Mouse (Mus musculus) CH12.LX (cell line): ENCODE results near the gene Fscn1. TPM values are rescaled to one million over a fixed set of nuclear protein-coding genes. Genes with fewer than 3 reads are reported as not detected.

Experiments
- DNase-seq: peaks from one replicate; pipeline ENCODE4 v3.0.0-alpha.2; 2013; ENCODE audit errors: extremely low read depth
- H3K27ac ChIP-seq: 2 replicates; pipeline ENCODE4 v1.5.1; 2012; ENCODE audit warnings: low read depth, mild to moderate bottlenecking, control low read depth, moderate library complexity; ENCODE audit not compliant: insufficient read depth
- H3K27me3 ChIP-seq: replicated peaks from 2 replicates; pipeline ENCODE3; 2012; ENCODE audit warnings: inconsistent platforms
- H3K36me3 ChIP-seq, 2 experiments: replicated peaks in 1 of 2; 2 replicates each; pipeline versions ENCODE3 to v1.6.1; 2012; ENCODE audit warnings: inconsistent platforms in 1 of 2, low read length in 1 of 2, mild to moderate bottlenecking in 1 of 2, mixed read lengths in 1 of 2, moderate library complexity in 1 of 2; ENCODE audit not compliant: control insufficient read depth in 1 of 2, insufficient read depth in 1 of 2
- H3K4me1 ChIP-seq, 2 experiments: 2 replicates each; pipeline ENCODE4 v1.6.1; 2012; ENCODE audit warnings: inconsistent platforms in 1 of 2, moderate library complexity in 1 of 2; ENCODE audit not compliant: insufficient read depth in 2 of 2, control insufficient read depth in 1 of 2
- H3K4me2 ChIP-seq: 2 replicates; pipeline ENCODE4 v1.6.1; 2012; ENCODE audit warnings: low read depth, mild to moderate bottlenecking, control low read depth; ENCODE audit not compliant: poor library complexity, insufficient read depth, severe bottlenecking
- H3K4me3 ChIP-seq, 3 experiments: fragments of 150-350 bp in 1 of 3; sonication (generic) in 1 of 3; replicated peaks in 1 of 3; 2 replicates each; pipeline versions ENCODE3 to v1.5.1; 2011 to 2012; ENCODE audit warnings: low read depth in 2 of 3, low read length in 2 of 3, mild to moderate bottlenecking in 2 of 3, moderate library complexity in 2 of 3, control low read depth in 1 of 3, improper control_type of control experiment in 1 of 3, inconsistent platforms in 1 of 3, mixed read lengths in 1 of 3; ENCODE audit not compliant: poor library complexity in 1 of 3
- H3K79me2 ChIP-seq: replicated peaks from 2 replicates; pipeline ENCODE4 v1.6.1; 2012; ENCODE audit warnings: mild to moderate bottlenecking, moderate library complexity; ENCODE audit not compliant: control insufficient read depth, poor library complexity, insufficient read depth, severe bottlenecking; ENCODE audit errors: extremely low read depth
- H3K9ac ChIP-seq: 2 replicates; pipeline ENCODE4 v1.6.1; 2012; ENCODE audit warnings: low read depth, mild to moderate bottlenecking, control low read depth, moderate library complexity; ENCODE audit not compliant: insufficient read depth
- H3K9me3 ChIP-seq: replicated peaks from 2 replicates; pipeline ENCODE3; 2012; ENCODE audit warnings: low read length, inconsistent platforms, mixed read lengths
- BHLHE40 ChIP-seq: IDR thresholded peaks from 2 replicates; pipeline ENCODE4 v1.6.1; 2011; ENCODE audit warnings: mild to moderate bottlenecking, low read depth, low read length, improper control_type of control experiment
- CHD2 ChIP-seq: IDR thresholded peaks from 2 replicates; pipeline ENCODE4 v1.6.1; 2011; ENCODE audit warnings: low read length, improper control_type of control experiment
- CTCF ChIP-seq, 2 experiments: IDR thresholded peaks in 1 of 2; conservative IDR thresholded peaks in 1 of 2; 2 replicates each; pipeline ENCODE4 v1.5.1; 2011 to 2012; ENCODE audit warnings: low read depth in 2 of 2, low read length in 2 of 2, improper control_type of control experiment in 1 of 2, inconsistent platforms in 1 of 2, mild to moderate bottlenecking in 1 of 2, moderate library complexity in 1 of 2
- E2F4 ChIP-seq: IDR thresholded peaks from 2 replicates; pipeline ENCODE4 v1.6.1; 2011; ENCODE audit warnings: low read depth, low read length, improper control_type of control experiment; ENCODE audit not compliant: insufficient replicate concordance
- ELF1 ChIP-seq: IDR thresholded peaks from 2 replicates; pipeline ENCODE4 v1.6.1; 2014; ENCODE audit warnings: low read depth, mild to moderate bottlenecking, inconsistent platforms, low read length, improper control_type of control experiment
- EP300 ChIP-seq: IDR thresholded peaks from 2 replicates; pipeline ENCODE4 v1.6.1; 2011; ENCODE audit warnings: low read length, improper control_type of control experiment
- ETS1 ChIP-seq: conservative IDR thresholded peaks from 2 replicates; pipeline ENCODE4 v1.6.1; 2012; ENCODE audit warnings: low read depth, mild to moderate bottlenecking, inconsistent platforms, low read length, improper control_type of control experiment, moderate library complexity
- HCFC1 ChIP-seq: IDR thresholded peaks from 2 replicates; pipeline ENCODE4 v1.6.1; 2012; ENCODE audit warnings: low read depth, mild to moderate bottlenecking, inconsistent platforms, low read length, improper control_type of control experiment
- JUND ChIP-seq: conservative IDR thresholded peaks from 2 replicates; pipeline ENCODE4 v1.6.1; 2011; ENCODE audit warnings: low read depth, low read length, improper control_type of control experiment
- KAT2A ChIP-seq: IDR thresholded peaks from 2 replicates; pipeline ENCODE4 v1.6.1; 2012; ENCODE audit warnings: low read length, improper control_type of control experiment, inconsistent platforms; ENCODE audit not compliant: insufficient replicate concordance
- MAFK ChIP-seq: IDR thresholded peaks from 2 replicates; pipeline ENCODE4 v1.6.1; 2011; ENCODE audit warnings: low read length, improper control_type of control experiment; ENCODE audit not compliant: insufficient replicate concordance
- MAX ChIP-seq: IDR thresholded peaks from 2 replicates; pipeline ENCODE4 v1.6.1; 2011; ENCODE audit warnings: low read length, improper control_type of control experiment
- NRF1 ChIP-seq: IDR thresholded peaks from 2 replicates; pipeline ENCODE4 v1.6.1; 2014; ENCODE audit warnings: low read depth, mild to moderate bottlenecking, inconsistent platforms, low read length, improper control_type of control experiment, moderate library complexity
- POLR2A ChIP-seq: IDR thresholded peaks from 2 replicates; pipeline ENCODE4 v1.6.1; 2011; ENCODE audit warnings: low read depth, mild to moderate bottlenecking, improper control_type of control experiment, low read length
- RAD21 ChIP-seq: IDR thresholded peaks from 2 replicates; pipeline ENCODE4 v1.6.1; 2011; ENCODE audit warnings: low read depth, mild to moderate bottlenecking, low read length, improper control_type of control experiment, moderate library complexity
- TBP ChIP-seq: conservative IDR thresholded peaks from 2 replicates; pipeline ENCODE4 v1.6.1; 2011; ENCODE audit warnings: low read depth, low read length, improper control_type of control experiment
- TCF12 ChIP-seq: IDR thresholded peaks from 2 replicates; pipeline ENCODE4 v1.6.1; 2014; ENCODE audit warnings: low read depth, mild to moderate bottlenecking, inconsistent platforms, low read length, improper control_type of control experiment
- UBTF ChIP-seq: IDR thresholded peaks from 2 replicates; pipeline ENCODE4 v1.6.1; 2012; ENCODE audit warnings: low read depth, mild to moderate bottlenecking, inconsistent platforms, low read length, improper control_type of control experiment, moderate library complexity
- ZKSCAN1 ChIP-seq: IDR thresholded peaks from 2 replicates; pipeline ENCODE4 v1.6.1; 2012; ENCODE audit warnings: low read depth, inconsistent platforms, low read length, improper control_type of control experiment, borderline replicate concordance
- dilution Hi-C: fragments of 300-500 bp; cut with MboI; formaldehyde crosslinking; loops from 2 replicates; pipeline ENCODE4 v1.14.3; 2020; ENCODE audit warnings: low sequenced_read_pairs; ENCODE audit not compliant: extremely low pct_unique_long_range_greater_than_20kb, extremely low pct_ligation_motif_present
- in situ Hi-C: fragments of 300-500 bp; cut with MboI; formaldehyde crosslinking; loops from 3 replicates; pipeline ENCODE4 v1.14.3; 2019; ENCODE audit warnings: low sequenced_read_pairs, low pct_ligation_motif_present, low pct_unique_long_range_greater_than_20kb, mixed read lengths
- polyA plus RNA-seq: library from polyadenylated mRNA; unstranded; fragments of >175 nt; gene quantifications from 2 replicates; pipeline ENCODE4 v1.2.1, GENCODE M21; 2012; ENCODE audit warnings: low read depth; ENCODE audit not compliant: insufficient read length
- total RNA-seq, 2 experiments: library from RNA; depleted of rRNA; stranded (reverse); fragments of 300-350 nt in 1 of 2; fragments of >200 nt in 1 of 2; gene quantifications; 2 replicates each; pipeline ENCODE4 v1.2.3; 2012 to 2014

Fscn1 gene
- total and polyA plus RNA-seq, 3 experiments: 19.7 to 75.7 (median 65.3) TPM

DNA sequence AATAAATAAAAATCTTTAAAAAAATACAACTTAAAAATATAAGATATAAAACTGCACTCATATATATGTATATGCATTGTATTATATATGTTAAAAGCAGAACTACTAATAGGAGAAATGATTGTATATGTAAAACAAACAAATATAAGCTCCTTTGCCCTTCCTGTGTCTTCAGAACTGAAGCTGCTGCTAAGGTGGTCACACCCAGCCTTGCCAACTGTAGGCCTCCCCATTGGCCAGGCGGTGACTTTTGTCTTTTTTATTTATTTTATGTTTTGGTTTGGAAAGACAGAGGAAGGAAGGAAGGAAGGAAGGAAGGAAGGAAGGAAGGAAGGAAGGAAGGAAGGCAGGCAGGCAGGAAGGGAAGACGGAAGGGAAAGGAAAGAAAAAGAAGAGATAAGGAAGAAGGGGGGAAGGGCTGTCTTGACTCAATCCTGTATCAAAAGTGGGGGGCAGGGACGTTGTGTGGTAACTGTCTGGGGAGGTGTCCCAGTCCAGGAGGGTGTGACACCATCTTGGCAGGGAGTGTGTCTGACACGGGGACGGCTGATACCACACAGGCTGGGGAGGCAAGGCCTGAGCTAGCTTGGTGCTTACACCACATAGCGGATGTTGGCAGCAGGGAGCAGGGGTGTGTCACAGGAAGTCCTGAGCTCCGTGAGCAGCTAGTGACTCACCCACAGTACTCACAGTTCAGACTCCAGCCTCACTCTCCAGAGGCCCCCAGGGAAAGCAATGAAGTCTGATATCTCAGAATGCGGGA lies 39.7 kb upstream of the Fscn1 start:
- Histone ChIP-seq H3K4me1 (peaks cover 10 to 41% of the 10 kb centered on the region in 2 experiments), H3K4me3 (peak overlapping the region in 2 of 3 experiments; percentile 25 to 35)
- peak; percentile 89 for DNase-seq

GRCm38 (mm10) chr5:142921074-142921459 lies 39.1 kb upstream of the Fscn1 start:
- no peak for TF ChIP-seq ZKSCAN1
- TF ChIP-seq POLR2A: no peak
- no peak for TF ChIP-seq MAX
- TF ChIP-seq KAT2A: no peak
- TF ChIP-seq HCFC1: no peak
- no peak for TF ChIP-seq MAFK
- no peak for TF ChIP-seq E2F4
- no peak for TF ChIP-seq BHLHE40
- TF ChIP-seq TCF12: no peak
- no peak for TF ChIP-seq NRF1
- no peak for TF ChIP-seq JUND
- Histone ChIP-seq H3K4me2 (no peak overlapping the region), H3K36me3 (no peaks in the 10 kb centered on the region), H3K9me3 (peaks cover 4% of the 10 kb centered on the region), H3K4me3 (peak overlapping the region in 1 of 3 experiments; percentile 35), H3K4me1 (peaks cover 12 to 47% of the 10 kb centered on the region in 2 experiments), H3K27ac (no peak overlapping the region), H3K27me3 (no peaks in the 10 kb centered on the region), H3K9ac (no peak overlapping the region), H3K79me2 (no peaks in the 10 kb centered on the region)
- in situ Hi-C loops (no loop called here), dilution Hi-C loops (no loop called here)
- DNase-seq: no peak

More for the DNA sequence above, 39.7 kb upstream of the Fscn1 start:
- H3K27ac ChIP-seq: peak overlapping the region; percentile 65
- H3K27me3 ChIP-seq: no peaks in the 10 kb centered on the region
- TF ChIP-seq CHD2 (peak; percentile 73), TCF12 (peak; percentile 32; the same call in 1 of the 2 replicates), MAX (peak; percentile 18; the same call in 1 of the 2 replicates), POLR2A (peak; percentile 65), UBTF (no peak), RAD21 (no peak), ELF1 (peak; percentile 52; the same call in 1 of the 2 replicates), EP300 (0 out of 2 replicates have a peak, but pooled peaks have one; percentile 33), TBP (peak; percentile 54; the same call in 1 of the 2 replicates), BHLHE40 (peak; percentile 61), ETS1 (peak; percentile 16; the same call in 1 of the 2 replicates), CTCF (conservative IDR thresholded peaks at IDR 0.05 in 1 of 2, IDR thresholded peaks at IDR 0.05 in 1 of 2; ENCODE audit: low read depth in 2 of 2, low read length in 2 of 2) (no peak)
- no peaks in the 10 kb centered on the region for H3K79me2 ChIP-seq
- no peak overlapping the region for H3K9ac ChIP-seq
- no peak overlapping the region; the same call in 1 of the 2 replicates for H3K4me2 ChIP-seq
- peaks cover 4% of the 10 kb centered on the region for H3K9me3 ChIP-seq
- in situ Hi-C loops: no loop called here
- dilution Hi-C loops: no loop called here
- no peaks in the 10 kb centered on the region for H3K36me3 ChIP-seq
